Mouse (Mus musculus): Measurements from ENCODE around the gene Pkd1. TPM values are rescaled to one million over a fixed set of nuclear protein-coding genes. Genes with fewer than 3 reads are reported as not detected.

The Pkd1 gene
- total RNA-seq (2021), result 10 to 100 TPM; 12.8 to 21.4 TPM
- long read RNA-seq, experiment 1, full-length matches to known transcripts, result 1 of 11 reads
- long read RNA-seq, experiment 1, partial matches to known transcripts, result 4 of 11 reads
- long read RNA-seq, experiment 1, other reads (novel, unspliced or antisense), result 6 of 11 reads
- long read RNA-seq, experiment 2, partial matches to known transcripts, result 5 of 11 reads
- long read RNA-seq, experiment 2, other reads (novel, unspliced or antisense), result 6 of 11 reads

DNA sequence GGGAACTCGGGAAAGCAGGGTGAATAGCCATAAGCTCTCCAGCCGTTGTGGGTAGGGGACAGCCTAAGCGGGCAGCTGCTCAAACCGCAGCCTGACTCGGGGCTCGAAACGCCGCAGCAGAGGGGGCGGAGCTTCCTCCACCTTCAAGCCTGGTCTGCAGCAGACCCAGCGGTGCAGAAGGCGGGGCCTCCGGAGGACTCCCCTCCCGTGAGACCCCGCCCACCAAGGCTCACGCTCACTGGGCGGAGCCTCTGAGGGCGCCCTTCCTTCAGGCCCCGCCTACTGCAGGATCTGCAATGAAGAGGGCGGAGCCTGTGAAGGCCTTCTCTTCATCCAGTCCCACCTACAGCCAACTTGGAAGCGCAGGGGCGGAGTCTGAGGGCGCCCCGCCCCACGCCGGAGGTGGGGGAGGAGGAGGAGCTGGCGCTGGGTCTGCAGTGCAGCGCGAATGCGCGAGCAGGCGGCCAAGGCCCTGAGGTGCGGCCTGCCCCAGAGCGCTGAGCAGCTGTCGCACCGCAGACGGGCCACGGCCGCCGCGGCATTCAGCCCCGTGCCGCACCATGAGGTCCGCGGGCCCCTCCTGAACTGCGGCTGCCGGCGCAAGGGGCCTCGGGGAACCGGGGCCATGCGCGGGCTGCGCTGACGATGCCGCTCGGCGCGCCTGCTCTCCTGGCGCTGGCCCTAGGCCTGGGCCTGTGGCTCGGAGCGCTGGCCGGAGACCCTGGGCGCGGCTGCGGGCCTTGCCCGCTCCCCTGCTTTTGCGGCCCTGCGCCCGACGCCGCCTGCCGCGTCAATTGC, at the start of gene Pkd1:
TSS of gene Pkd1 (plus strand) at position 217 of the 798 bp plus-strand sequence.
- peak; percentile 99 for DNase-seq (ENCODE audit: low spot score)

DNA sequence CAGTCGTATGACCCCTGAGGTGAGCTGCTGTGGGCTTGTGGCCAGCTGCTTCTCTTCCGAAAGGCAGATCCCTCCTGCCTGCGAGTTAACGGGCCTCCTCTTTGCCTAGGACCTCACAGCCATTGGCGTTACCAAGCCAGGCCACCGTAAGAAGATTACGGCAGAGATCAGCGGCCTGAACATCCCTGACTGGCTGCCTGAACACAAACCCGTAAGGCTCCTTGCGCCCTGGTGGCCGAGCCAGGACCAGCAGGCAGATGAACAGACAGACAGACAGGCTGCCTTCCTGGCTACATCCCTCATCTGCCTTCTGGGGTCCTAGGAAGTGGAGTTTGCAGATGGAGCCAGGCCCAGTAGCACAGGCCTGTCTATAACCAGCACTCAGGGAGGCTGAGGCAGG, 47.4 kb upstream of the Pkd1 start:
- DNase-seq (ENCODE audit: low spot score), result no peak

DNA sequence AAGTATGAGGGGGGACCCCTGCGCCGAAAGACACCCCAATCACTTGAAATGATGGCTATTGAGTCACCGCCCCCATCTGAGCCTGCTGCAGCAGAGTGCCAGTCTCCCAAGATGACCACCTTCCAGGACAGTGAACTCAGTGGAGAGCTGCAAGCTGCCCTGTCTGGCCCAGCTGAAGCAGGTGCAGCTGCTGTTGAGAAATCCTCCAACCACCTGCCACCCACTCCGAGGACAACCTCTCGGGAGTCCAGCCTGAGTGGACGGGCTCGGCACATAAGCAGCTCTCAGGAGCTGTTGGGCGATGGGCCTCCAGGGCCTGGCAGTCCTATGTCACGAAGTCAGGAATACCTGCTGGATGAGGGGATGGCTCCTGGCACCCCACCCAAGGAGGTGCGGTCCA, 45.5 kb upstream of the Pkd1 start:
- no peak for DNase-seq (ENCODE audit: low spot score)

DNA sequence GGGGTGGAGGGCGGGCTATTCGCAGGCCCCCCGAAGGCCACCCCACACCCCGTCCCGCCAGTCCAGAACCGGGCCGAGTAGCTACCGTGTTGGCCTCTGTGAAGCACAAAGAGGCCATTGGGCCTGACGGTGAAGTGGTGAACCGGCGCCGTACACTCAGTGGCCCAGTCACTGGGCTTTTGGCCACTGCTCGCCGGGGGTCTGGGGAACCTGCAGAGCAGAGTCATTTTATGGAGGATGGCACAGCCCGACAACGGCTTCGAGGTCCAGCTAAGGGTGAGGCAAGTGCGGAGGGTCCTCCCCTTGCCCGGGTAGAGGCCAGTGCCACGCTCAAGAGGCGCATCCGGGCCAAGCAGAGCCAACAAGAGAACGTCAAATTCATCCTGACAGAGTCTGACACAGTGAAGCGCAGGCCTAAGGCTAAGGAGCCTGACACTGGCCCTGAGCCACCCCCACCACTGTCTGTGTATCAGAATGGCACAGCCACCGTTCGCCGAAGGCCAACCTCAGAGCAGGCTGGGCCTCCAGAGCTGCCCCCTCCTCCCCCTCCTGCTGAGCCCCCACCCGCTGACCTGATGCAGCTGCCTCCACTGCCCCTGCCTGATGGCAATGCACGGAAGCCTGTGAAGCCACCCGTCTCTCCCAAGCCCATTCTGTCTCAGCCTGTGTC, 44.2 kb upstream of the Pkd1 start:
- DNase-seq (ENCODE audit: low spot score), result no peak

DNA sequence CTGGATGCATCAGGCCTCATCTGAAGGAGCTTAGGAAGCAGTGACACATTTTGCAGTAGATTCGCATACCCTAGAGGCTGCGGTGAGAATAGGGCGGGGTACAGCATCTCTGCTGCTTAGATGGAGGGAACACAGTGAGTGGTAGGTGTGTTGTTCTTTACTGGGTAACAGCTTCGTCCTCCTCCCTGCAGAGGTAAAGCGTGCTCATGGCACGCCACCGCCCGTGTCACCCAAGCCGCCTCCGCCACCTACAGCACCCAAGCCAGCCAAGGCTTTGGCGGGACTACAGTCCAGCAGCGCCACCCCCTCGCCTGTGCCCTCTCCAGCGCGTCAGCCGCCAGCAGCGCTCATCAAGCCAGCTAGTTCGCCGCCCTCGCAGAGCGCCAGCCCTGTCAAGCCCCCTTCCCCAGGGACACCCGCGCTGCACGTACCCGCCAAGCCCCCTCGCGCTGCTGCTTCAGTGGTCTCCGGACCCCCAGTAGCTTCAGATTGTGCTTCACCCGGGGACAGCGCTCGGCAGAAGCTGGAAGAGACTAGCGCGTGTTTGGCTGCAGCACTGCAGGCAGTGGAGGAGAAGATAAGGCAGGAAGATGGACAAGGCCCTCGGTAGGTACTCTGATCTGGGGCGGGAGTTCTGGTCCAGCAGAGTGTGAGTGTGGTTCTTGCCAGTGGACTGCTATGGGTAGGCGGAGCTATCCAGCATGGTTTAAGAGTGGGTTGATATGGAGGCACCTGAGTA, 43.1 kb upstream of the Pkd1 start:
- DNase-seq (ENCODE audit: low spot score), result peak; percentile 46

DNA sequence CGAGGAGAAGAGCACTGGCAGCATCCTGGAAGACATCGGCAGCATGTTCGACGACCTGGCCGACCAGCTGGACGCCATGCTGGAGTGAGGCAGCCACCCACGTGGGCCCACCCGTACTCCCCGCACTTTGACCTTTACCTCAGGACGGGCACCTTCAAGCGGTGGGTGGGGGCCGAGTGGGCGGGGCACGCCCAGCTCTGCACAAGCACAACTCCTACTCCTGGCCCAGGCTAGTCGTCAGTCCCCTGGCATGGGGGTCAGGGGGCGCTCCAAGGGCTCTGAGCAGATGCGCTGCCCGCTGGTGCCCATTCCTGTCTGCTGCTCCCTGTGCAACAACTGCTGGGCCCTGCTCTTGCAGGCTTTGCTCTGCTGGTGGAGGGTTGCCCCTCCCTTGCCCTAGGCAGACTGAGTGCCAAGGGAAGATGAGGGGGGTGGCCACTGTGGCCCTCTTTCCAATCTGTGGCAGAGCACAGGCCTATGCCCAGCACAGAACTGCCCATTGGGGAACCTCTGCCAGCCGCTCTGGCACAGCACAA, 42.4 kb upstream of the Pkd1 start:
- DNase-seq (ENCODE audit: low spot score), result no peak

DNA sequence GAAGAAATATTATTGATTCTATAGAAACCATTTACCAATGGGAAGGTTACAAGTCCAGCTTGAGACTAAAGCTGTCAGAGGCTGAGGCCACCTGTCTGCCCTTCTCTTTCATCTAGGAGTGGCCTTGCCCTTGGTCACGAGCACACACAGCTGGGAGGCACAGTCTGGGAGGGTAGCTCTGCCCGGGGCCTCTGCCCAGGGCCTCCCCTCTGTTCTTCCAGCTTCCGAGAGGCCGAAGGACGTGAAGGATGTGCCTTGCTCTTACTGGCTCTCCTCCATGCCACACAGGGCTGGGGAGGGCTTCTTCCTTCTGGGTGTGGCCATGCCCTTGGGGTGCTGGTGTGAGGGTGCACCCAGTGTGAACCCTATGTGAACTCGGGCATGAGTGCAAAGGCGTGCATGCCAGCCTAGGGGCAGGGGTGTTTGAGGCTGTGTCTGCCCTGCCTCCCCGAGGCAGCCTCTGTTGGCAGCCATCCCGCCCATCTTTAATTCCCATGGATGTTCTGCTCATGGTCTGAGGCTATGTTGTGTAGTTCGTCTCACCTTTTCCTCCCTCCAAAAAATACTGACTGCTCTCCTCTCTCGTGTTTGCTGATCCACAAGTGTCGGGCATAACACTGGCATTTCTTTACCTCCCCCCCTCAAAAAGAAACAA, 41.7 kb upstream of the Pkd1 start:
- DNase-seq (ENCODE audit: low spot score), result no peak

DNA sequence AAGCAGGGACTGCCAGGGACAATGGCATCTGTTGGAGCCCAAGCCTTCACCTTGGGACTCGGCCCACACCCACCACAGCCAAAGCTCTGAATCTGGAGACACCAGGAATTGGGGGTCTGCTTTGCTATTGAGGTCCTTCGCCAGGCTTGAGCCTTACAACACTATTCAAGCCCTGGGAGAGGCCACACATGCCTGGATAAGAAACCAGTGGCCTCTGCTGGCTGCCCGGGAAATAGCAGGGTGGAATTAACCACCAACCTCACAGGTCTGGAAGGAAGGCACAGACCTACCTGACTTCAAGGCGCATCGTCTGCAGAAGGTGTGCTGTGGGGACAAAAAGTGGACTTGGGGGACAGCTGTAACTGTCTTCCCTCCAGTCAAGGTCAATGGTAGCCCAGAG, 36.0 kb upstream of the Pkd1 start:
- peak; percentile 35 for DNase-seq (ENCODE audit: low spot score)

DNA sequence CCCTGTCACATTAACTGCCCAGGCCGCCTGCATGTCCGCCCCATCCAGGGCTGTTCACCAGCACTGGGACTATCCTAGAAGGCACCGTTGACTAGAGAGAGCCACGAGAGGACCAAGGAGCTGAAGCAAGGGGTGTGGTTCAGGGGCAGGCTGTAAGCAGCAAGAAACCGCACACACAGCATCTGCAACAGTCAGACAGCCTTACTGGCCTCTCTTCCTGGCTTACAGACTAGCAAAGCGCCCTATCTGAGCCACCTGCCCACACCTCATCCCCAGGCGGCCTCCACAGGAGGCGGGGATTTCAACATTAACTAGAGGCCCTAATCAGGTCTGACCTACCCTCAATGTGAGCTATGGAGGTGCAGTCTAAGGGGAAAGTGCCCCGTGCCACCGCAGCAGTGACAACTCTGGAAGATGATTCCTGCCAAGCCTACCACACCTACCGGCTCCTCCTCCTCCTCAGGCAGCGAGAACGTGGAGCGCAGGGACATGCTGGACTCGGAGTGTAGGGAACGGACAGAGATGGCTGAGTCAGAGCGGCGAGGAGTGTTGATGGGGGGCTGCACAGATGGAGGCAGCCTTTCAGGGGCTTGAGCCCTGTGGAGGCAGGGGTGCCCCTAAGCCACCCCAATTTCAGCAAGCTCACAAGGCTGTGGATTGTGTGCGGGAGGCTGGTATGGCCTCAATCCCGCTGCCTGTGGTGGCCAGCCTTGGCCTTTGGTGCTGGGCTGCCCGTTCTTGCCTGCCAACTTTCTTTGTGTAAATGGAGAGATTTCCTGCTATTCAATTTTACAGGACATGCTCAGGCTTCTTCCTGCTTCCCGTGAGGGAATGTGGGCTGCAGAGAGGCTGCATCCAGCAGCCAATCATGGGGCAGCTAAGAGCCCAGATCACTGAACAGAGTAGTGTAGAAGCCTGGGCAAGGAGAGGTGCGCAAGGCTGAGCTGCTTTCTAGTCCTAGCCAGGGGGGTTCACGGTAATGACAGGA, 35.1 kb upstream of the Pkd1 start:
- DNase-seq (ENCODE audit: low spot score), result no peak

DNA sequence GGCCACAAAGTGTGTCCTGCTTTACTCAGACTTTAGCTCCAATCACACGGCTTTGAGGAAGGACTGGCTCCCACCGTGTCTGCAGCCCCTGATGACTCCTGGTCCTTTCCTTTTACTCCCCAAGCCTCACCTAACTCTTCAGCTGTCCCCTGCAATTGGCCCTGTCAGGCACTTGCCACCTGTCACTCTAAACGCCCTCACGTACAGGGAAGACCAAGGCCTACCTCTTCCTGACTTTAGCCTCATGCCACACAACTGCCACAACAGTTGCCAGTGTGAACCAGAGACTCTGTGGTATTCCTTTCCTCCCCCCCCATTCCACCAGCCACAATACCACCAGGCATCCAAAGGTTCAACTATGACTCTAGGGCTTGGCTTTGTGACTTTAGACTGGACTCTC, 29.2 kb upstream of the Pkd1 start:
- DNase-seq (ENCODE audit: low spot score), result no peak

DNA sequence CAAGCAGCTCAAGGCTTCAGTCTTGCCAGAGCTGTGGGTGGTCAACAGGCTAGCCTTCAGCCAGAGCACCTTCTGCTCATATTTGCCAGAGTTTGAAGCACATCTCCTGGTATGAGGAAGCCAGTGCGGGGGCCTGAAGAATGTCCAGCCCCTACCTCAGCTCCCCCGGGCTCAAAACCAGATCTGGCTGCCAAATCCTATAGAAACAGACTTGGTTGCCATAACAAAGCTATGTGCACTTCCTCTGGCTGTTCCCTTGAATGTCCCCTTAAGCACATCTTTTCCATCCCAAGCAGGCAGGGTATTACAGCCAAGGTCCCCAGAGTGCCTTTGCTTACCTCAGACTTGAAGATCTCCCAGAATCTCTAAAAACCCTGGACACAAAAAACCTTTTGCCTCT, 24.9 kb upstream of the Pkd1 start:
- DNase-seq (ENCODE audit: low spot score), result no peak

DNA sequence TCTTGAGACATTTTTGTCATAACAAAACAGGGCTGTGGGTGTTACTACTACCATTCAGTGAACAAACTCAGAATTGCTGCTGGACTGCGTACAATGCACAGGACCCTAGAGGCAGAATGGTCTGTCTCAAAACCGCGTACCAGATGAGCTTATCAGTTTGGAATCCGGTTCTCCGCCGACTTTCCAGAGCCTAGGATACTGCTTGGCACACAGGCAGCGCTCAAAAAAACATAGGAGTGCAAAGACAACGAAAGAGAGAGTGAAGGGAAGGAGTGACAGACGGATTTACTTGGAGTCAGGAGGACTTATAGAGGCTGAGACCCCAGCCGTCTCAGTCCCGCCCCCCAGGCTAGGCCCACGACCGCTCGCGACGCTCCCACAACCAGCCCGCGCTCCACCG, 22.3 kb upstream of the Pkd1 start:
- no peak for DNase-seq (ENCODE audit: low spot score)

DNA sequence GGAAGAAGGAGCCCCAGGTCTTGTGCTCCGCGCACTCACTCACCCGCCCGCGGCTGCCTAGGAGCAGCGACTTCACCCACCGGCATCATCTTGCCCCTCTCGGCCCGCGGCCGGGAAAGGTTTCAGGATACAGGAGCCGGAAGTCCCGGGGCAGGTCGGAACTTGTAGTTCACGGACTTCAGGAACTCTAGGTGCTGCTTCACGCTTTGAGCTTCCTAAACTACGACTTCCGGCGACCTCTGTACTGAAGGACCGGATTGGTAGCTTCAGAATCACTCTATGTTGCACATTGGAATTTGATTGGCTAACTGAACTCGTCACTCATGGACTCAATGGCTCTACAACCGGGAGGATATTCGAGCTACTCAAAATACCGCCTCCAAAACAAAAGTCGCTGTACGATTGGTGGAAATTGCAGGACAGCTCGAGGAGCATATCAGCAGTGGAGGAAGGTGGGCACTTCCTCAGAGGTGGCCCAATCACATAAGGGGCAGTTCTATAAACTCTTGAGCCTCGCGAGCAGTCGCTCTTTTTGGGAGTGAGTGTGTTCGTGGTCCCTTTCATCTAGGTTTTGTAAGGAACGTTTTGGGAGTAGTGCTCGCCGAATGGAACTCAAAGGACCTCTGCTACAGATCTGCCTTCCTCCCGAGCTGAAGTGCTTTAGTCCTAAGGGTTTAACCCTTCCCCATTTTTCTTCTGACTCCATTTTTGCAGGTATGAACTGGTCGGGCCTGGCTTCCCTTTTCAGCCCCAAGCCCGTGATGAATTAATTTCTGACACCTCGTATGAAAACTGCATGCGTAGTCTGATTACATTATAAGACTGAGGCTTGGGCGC, 21.7 kb upstream of the Pkd1 start, which contains the start of gene Traf7:
TSS of gene Traf7 (minus strand) at position 216 of the 837 bp plus-strand sequence.
- DNase-seq (ENCODE audit: low spot score), result peak; percentile 97

DNA sequence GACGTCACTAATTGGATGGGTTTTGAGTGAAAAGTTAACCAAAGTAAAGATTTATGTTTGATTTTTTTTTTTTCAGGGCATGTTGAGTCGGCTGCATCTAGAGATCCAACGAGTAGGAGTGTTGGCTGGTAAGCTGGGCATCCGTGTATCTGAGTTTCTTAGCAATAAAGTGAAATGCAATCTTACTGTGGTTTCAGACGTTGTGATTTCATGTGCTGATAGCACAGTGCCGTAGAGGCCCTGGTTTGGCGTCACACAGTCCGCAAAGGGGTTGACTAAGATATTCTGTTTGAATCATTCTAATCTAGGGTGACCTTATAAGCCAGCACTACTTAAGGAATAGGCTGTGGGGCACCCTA, 21.1 kb upstream of the Pkd1 start:
- DNase-seq (ENCODE audit: low spot score), result no peak

DNA sequence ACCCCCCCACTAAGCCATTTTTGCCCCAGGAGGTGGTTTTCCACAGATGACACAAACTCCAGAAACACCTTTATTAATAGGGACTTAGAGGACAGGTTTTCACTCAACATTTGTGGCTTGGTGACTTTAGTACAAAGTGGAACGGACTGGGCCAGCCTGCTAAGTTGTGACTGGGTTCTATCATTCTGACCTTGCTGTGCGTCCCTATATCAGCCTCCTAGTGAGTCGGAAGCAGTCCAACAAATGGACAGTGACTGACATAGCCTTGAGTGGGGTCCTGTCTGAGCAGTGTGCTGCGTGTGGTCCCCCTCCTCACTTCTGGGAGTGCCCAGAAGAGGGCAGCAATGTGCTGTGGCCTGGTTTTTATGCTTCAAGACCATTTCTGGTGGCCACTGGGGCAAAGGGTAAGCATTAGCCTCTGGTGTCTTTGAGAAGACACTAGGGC, 20.6 kb upstream of the Pkd1 start:
- DNase-seq (ENCODE audit: low spot score), result peak; percentile 42

DNA sequence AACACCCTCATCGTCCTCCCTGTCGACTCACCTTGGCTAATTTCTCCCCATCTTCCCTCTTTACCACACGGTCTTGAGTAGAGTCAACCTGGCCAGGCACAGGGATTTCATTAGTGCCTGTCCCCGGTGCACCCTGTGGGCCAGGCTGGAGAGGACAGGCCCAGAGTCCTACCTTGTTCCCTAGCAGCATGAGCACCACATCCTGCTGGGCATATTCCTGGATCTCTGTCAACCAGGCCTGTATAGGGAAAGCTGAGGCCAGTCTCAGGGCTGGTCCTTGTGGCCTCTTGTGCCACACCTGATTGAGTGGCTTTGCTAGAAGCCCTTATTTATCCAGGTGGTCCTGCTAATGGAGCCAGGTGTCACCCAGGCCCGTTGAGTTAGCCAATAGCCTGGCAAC, 19.8 kb upstream of the Pkd1 start:
- no peak for DNase-seq (ENCODE audit: low spot score)

DNA sequence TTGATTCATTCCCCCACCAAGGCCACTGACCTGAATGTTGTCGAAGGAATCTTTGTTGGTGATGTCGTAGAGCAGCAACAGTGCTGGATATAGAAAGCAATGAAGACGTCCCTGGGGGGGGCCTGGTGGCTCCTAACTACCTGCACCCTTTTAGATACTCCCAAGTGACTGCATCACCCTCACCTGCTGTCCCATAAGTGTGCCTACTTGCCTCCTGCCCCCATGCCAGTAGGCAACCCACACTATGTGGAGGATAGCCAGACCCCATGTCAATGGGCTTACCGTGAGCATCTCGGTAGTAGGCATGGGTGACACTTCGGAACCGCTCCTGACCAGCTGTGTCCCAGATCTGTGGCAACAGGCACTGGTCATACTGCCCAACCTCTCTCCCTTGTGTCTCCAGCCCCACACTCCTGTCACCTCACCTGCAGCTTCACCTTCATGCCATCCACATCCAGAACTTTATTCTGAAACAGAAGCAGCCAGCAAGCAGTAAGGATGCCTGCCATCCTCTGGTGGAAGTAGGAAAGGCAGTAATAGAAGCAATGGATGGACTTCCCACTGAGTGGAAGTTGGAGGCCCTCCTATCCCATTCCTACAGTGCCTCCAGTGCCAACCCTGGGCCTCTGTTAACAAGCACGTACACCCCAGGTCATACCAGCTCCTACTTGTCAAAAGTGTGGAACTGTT, 19.1 kb upstream of the Pkd1 start:
- no peak for DNase-seq (ENCODE audit: low spot score)

DNA sequence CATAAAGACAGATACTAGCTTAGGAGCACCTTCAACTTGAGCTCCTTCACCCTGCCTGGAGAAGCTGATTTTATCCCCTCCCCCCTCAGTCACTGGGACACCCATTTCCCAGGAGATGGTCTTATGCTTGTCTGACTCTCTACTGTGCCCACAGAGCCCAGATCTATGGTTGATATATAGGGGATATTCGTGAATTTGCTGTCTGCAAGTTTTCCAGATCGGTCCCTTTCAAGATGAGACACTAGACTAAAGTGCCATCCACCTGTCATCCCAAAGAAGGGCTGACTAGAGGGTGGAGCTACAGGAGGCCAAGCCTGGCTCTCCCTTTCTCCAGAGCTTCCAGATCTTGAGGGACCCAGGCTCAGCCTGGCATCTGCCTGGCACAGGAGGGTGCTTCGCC, 18.6 kb upstream of the Pkd1 start:
- DNase-seq (ENCODE audit: low spot score), result no peak

Data from gastrocnemius, adult 18-20 months (tissue).